Mouse (Mus musculus): ENCODE measurements around the gene Nav3. TPM values are rescaled to one million over a fixed set of nuclear protein-coding genes. Genes with fewer than 3 reads are reported as not detected.

Gene Nav3
- polyA plus RNA-seq (2015; fragmentation: Nextera tagmentation; extraction: Ambion mirVana): 1.2 TPM in 2 replicates

DNA sequence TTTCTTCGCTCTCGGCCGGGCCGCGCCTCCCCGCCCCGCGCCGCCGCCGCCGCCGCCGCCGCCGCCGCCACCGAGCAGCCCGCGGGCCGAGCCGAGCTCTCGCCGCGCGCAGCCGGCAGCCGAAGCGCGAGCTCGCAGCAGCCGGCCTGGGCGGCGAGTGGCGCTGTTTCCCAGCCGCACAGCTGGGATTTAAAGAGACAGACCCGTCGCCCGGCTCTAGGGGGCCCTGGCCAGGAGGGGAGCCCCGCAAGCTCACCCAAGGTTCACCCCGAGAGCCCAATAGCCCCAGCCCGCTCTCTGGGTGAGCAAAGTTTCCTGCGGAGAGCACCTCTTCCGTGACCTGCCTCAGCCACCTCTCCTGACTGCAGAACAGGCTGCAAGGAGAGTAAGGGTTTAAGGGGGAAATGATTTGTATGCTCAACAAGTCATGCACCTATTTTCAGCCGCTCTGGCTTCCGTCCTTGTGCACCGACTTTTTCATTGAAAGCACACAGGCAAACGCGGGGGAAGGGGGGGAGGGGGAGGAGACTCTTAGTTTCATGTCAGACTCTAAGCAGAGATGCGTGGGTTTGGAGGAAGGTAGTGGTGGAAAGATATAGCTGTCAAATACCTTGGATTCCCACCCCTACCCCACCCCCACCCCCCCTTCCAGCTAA is at the start of gene Nav3:
TSS of gene Nav3 (minus strand) at position 367 of the 656 bp plus-strand sequence.
- peak within 1 kb of the TSS; percentile 62 for H3K9ac ChIP-seq (ENCODE audit: low read length)
- peak; percentile 93 for ATAC-seq (ENCODE audit: low read depth)
- H3K27me3 ChIP-seq (ENCODE audit: control insufficient read depth, insufficient read depth, low read depth, low read length): peaks cover 6% of the 10 kb centered on the region; the same call in 1 of the 2 replicates
- peaks cover 7% of the 10 kb centered on the region for H3K4me1 ChIP-seq (replicated peaks; ENCODE audit: control insufficient read depth, insufficient read depth, low read length)
- under 1% methylated on average over 32 of the region's 50 CpGs for WGBS
- no peak within 1 kb of the TSS for H3K27ac ChIP-seq (ENCODE audit: low read length)
- H3K4me2 ChIP-seq (ENCODE audit: low read depth, low read length): peak within 1 kb of the TSS; percentile 76
- no peaks in the 10 kb centered on the region for H3K36me3 ChIP-seq (ENCODE audit: control insufficient read depth, insufficient read depth, low read length)
- H3K4me3 ChIP-seq (ENCODE audit: low read length): peak within 1 kb of the TSS; percentile 67
- no peaks in the 10 kb centered on the region for H3K9me3 ChIP-seq (ENCODE audit: control insufficient read depth, low read length)

DNA sequence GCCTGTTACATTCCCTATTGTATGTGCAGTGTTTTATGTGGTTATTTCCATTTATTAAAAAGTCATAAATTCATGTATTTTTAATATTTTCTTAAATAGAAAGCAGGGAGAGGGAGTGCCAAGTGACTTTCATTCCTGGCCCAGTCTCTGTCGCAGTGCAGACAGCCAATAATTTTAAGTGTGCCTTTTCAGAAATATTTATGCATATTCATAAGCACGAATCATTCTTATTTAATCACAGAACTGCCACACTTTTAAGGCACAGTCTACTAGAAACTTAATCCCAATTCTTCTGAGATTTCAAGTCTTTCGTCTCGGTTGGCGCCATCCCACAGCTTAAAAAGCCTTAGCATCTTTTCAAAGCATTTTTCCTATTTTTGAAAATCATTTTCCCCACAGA is 29.3 kb upstream of the Nav3 start:
- H3K4me3 ChIP-seq (ENCODE audit: low read length): no peak overlapping the region
- H3K27ac ChIP-seq (ENCODE audit: low read length): no peak overlapping the region
- no peaks in the 10 kb centered on the region for H3K36me3 ChIP-seq (ENCODE audit: control insufficient read depth, insufficient read depth, low read length)
- H3K9ac ChIP-seq (ENCODE audit: low read length): no peak overlapping the region
- ATAC-seq (ENCODE audit: low read depth): no peak
- H3K4me2 ChIP-seq (ENCODE audit: low read depth, low read length): no peak overlapping the region
- no peaks in the 10 kb centered on the region for H3K27me3 ChIP-seq (ENCODE audit: control insufficient read depth, insufficient read depth, low read depth, low read length)
- no peaks in the 10 kb centered on the region for H3K4me1 ChIP-seq (replicated peaks; ENCODE audit: control insufficient read depth, insufficient read depth, low read length)
- no peaks in the 10 kb centered on the region for H3K9me3 ChIP-seq (ENCODE audit: control insufficient read depth, low read length)
- 77% methylated on average over 5 of the region's 5 CpGs for WGBS

DNA sequence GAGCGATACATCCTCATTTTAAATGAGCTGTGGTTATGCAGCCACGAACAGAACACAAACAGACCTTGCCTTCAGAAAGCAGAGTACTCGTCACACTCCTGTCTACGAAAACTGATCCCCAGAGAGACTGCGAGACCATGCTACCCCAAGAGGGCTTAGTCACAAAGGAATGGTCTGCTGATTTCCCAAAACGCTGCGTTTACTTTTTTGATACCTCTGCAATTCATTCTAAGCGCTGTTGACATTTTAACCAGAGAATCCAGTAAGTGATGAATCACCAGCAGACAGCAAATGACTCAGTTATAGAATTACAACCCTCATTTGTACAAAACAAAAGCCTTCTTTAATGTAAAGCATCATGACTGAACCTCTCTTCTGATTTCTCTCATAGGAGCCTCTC is 28.8 kb upstream of the Nav3 start:
- no peak overlapping the region for H3K9ac ChIP-seq (ENCODE audit: low read length)
- WGBS: 45% methylated on average over 8 of the region's 8 CpGs
- H3K27ac ChIP-seq (ENCODE audit: low read length): no peak overlapping the region
- no peaks in the 10 kb centered on the region for H3K4me1 ChIP-seq (replicated peaks; ENCODE audit: control insufficient read depth, insufficient read depth, low read length)
- ATAC-seq (ENCODE audit: low read depth): no peak
- H3K27me3 ChIP-seq (ENCODE audit: control insufficient read depth, insufficient read depth, low read depth, low read length): no peaks in the 10 kb centered on the region
- no peaks in the 10 kb centered on the region for H3K9me3 ChIP-seq (ENCODE audit: control insufficient read depth, low read length)
- no peak overlapping the region for H3K4me2 ChIP-seq (ENCODE audit: low read depth, low read length)
- H3K4me3 ChIP-seq (ENCODE audit: low read length): no peak overlapping the region
- H3K36me3 ChIP-seq (ENCODE audit: control insufficient read depth, insufficient read depth, low read length): no peaks in the 10 kb centered on the region

DNA sequence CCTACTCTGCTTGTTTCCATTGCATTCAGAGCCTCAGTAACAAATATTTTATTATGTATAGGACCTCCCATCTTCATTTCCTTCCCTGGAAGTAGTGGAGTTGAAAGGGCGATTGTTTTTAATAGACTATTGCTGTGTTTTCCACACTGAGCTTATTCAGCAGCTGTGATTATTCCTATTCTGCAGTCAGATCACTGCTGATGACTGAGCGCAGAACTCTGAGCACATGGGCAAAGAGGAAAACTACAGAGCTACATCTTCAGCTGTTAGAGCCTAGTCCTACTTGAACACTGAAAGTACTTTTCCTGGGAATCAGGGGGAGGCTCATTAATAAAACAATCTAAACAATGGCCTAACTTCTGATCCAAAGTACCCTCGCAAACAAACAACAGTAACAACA is 23.2 kb upstream of the Nav3 start:
- Histone ChIP-seq H3K9ac (ENCODE audit: low read length) (no peak overlapping the region), H3K4me3 (ENCODE audit: low read length) (no peak overlapping the region), H3K27me3 (ENCODE audit: control insufficient read depth, insufficient read depth, low read depth, low read length) (no peaks in the 10 kb centered on the region), H3K36me3 (ENCODE audit: control insufficient read depth, insufficient read depth, low read length) (no peaks in the 10 kb centered on the region), H3K4me2 (ENCODE audit: low read depth, low read length) (no peak overlapping the region), H3K27ac (ENCODE audit: low read length) (no peak overlapping the region), H3K9me3 (ENCODE audit: control insufficient read depth, low read length) (no peaks in the 10 kb centered on the region), H3K4me1 (replicated peaks; ENCODE audit: control insufficient read depth, insufficient read depth, low read length) (no peaks in the 10 kb centered on the region)
- WGBS: 83% methylated on average over 3 of the region's 3 CpGs
- ATAC-seq (ENCODE audit: low read depth): no peak

DNA sequence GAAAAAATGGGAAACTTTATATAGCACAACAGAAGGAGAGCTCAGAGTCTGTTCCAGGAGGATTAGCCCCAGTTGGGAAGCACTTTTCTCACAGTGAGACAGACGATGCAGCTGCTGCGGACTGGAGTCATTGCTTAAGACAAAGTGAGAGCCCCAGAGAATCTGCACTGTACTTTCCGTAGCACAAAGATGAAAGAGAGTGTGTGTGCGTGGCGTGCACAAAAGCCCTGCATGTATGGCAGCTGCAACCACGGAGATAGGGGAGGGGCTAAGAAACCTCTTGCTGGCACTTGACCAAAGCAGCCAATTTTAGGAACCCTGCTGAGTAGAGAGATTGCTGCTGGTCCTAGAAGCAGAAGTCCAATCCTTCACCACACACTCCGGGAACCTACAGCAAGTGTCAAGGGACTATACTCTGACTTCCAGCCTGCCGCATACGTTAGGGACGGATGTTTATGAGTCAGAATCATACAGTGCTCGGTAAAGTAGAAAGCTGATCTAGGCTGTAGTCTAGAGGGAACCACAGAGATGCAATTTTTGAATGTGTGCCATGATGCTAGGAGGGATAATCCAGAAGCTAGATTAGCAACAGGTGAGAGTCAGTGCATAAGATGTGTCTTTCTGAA is 21.8 kb upstream of the Nav3 start:
- peak; percentile 51; the same call in 1 of the 2 replicates for ATAC-seq (ENCODE audit: low read depth)
- WGBS: 39% methylated on average over 11 of the region's 11 CpGs
- Histone ChIP-seq H3K4me1 (replicated peaks; ENCODE audit: control insufficient read depth, insufficient read depth, low read length) (no peaks in the 10 kb centered on the region), H3K4me2 (ENCODE audit: low read depth, low read length) (peak overlapping the region; percentile 4; the same call in 1 of the 2 replicates), H3K27me3 (ENCODE audit: control insufficient read depth, insufficient read depth, low read depth, low read length) (no peaks in the 10 kb centered on the region), H3K27ac (ENCODE audit: low read length) (no peak overlapping the region), H3K9me3 (ENCODE audit: control insufficient read depth, low read length) (no peaks in the 10 kb centered on the region), H3K4me3 (ENCODE audit: low read length) (no peak overlapping the region), H3K9ac (ENCODE audit: low read length) (no peak overlapping the region), H3K36me3 (ENCODE audit: control insufficient read depth, insufficient read depth, low read length) (no peaks in the 10 kb centered on the region)

DNA sequence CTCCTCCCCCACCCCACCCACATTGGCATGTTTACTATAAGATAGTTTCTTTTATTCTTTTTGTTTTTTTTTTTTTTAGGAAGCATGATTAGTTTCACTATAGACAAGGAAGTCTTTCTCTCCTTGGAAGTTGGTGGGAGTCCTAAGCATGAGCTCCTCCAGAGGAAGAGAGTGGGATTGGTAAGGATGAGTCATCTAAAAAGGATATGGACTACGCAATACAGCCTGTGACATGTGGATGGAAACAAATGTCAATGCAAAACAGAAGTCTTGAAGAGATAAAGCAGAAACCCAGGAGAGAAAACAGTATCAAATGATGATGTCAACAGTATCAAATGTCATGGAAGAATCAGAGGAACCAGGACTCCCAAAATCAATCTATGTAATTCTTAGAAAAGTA is 18.1 kb upstream of the Nav3 start:
- H3K36me3 ChIP-seq (ENCODE audit: control insufficient read depth, insufficient read depth, low read length): no peaks in the 10 kb centered on the region
- no peaks in the 10 kb centered on the region for H3K9me3 ChIP-seq (ENCODE audit: control insufficient read depth, low read length)
- H3K4me1 ChIP-seq (replicated peaks; ENCODE audit: control insufficient read depth, insufficient read depth, low read length): no peaks in the 10 kb centered on the region
- no peak overlapping the region for H3K9ac ChIP-seq (ENCODE audit: low read length)
- WGBS: 72% methylated on average over 1 of the region's 1 CpGs
- no peaks in the 10 kb centered on the region for H3K27me3 ChIP-seq (ENCODE audit: control insufficient read depth, insufficient read depth, low read depth, low read length)
- ATAC-seq (ENCODE audit: low read depth): no peak
- H3K4me2 ChIP-seq (ENCODE audit: low read depth, low read length): no peak overlapping the region
- no peak overlapping the region for H3K27ac ChIP-seq (ENCODE audit: low read length)
- H3K4me3 ChIP-seq (ENCODE audit: low read length): no peak overlapping the region

DNA sequence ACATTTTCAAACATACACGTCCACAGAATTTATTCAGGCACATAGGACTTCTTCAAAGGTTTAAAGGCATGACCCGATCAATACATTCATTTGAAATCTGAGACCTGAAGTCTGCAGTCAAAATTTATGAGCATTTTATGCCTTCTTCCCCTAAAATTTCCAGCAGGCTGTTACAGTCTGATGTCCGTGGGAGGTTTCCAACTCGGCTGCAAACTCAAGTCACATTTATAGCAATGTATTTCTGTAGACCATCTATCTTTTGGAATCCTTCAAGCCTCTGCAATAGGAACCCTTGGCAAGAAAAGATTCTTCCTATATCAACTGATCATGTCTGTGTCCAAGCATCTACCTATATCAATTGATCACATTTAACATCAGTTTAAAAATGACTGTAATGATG is 13.4 kb upstream of the Nav3 start:
- 77% methylated on average over 4 of the region's 4 CpGs for WGBS
- no peak for ATAC-seq (ENCODE audit: low read depth)
- H3K36me3 ChIP-seq (ENCODE audit: control insufficient read depth, insufficient read depth, low read length): no peaks in the 10 kb centered on the region
- H3K27ac ChIP-seq (ENCODE audit: low read length): no peak overlapping the region
- H3K4me3 ChIP-seq (ENCODE audit: low read length): no peak overlapping the region
- H3K4me2 ChIP-seq (ENCODE audit: low read depth, low read length): no peak overlapping the region
- H3K4me1 ChIP-seq (replicated peaks; ENCODE audit: control insufficient read depth, insufficient read depth, low read length): no peaks in the 10 kb centered on the region
- no peaks in the 10 kb centered on the region for H3K9me3 ChIP-seq (ENCODE audit: control insufficient read depth, low read length)
- H3K9ac ChIP-seq (ENCODE audit: low read length): no peak overlapping the region
- no peaks in the 10 kb centered on the region for H3K27me3 ChIP-seq (ENCODE audit: control insufficient read depth, insufficient read depth, low read depth, low read length)

DNA sequence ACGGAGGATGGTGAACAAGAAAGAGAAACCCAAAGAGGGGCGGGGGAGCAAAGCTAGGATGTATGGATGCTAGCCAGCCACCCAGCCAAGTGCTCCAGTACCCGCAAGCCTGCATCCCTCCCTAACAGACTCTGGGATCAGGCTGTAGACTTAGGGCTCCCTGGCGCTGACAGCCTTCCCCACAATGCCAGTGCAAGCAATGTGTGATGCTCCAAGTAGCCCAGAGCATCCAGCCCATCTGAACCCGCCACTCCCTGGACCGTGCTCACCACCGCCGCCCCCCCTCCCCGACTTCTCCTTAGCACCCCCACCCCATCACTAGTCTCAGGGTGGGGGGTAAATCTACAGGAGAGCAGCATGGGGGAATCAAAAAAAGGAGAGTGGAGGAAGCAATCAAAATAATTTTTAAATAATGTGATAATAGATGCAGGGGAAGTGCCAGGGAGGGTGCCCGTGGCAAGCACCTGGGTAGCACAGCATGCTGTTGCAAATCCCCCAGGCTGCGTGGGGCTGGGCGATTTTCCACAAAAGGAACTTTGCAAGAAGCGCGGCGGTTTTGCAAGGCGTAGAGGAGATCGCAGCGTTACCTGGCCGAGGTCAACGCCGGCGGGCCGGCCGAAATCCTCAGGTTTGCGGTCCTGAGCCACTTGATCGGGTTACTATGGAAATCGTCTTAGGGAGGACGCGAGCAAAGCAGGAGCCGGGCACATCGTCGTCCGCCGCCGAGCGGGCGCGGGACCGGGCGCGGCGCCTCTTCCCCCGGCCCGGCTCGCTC is 754 bp downstream of the Nav3 start:
- H3K36me3 ChIP-seq (ENCODE audit: control insufficient read depth, insufficient read depth, low read length): no peaks in the 10 kb centered on the region
- H3K4me3 ChIP-seq (ENCODE audit: low read length): peak overlapping the region; percentile 67
- under 1% methylated on average over 36 of the region's 45 CpGs for WGBS
- H3K4me2 ChIP-seq (ENCODE audit: low read depth, low read length): peak overlapping the region; percentile 76
- peaks cover 6% of the 10 kb centered on the region; the same call in 1 of the 2 replicates for H3K27me3 ChIP-seq (ENCODE audit: control insufficient read depth, insufficient read depth, low read depth, low read length)
- H3K9me3 ChIP-seq (ENCODE audit: control insufficient read depth, low read length): no peaks in the 10 kb centered on the region
- ATAC-seq (ENCODE audit: low read depth): peak; percentile 40
- H3K27ac ChIP-seq (ENCODE audit: low read length): no peak overlapping the region
- peaks cover 7% of the 10 kb centered on the region for H3K4me1 ChIP-seq (replicated peaks; ENCODE audit: control insufficient read depth, insufficient read depth, low read length)
- peak overlapping the region; percentile 62 for H3K9ac ChIP-seq (ENCODE audit: low read length)

DNA sequence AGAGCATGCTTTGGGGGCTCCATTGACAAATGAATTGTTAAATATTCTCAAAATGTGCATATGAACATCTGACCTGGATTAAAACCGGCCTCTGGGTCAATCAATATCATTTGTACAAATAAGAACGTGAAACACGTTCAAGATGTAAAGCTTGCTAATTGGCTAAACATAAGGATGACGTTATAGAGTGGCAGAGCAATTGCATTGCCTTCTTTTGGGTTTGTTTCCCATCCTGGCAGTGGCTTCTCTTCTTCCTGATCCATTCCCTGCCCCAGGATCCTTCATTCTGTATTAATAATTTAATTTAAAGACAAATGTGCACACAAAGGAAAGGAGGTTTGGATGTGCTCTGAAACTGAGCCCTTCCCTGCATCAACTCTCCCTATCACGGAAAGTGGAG is 2.4 kb downstream of the Nav3 start:
- Histone ChIP-seq H3K9ac (ENCODE audit: low read length) (no peak overlapping the region), H3K4me1 (replicated peaks; ENCODE audit: control insufficient read depth, insufficient read depth, low read length) (peaks cover 7% of the 10 kb centered on the region), H3K36me3 (ENCODE audit: control insufficient read depth, insufficient read depth, low read length) (no peaks in the 10 kb centered on the region), H3K27me3 (ENCODE audit: control insufficient read depth, insufficient read depth, low read depth, low read length) (peaks cover 6% of the 10 kb centered on the region; the same call in 1 of the 2 replicates), H3K27ac (ENCODE audit: low read length) (no peak overlapping the region), H3K9me3 (ENCODE audit: control insufficient read depth, low read length) (no peaks in the 10 kb centered on the region), H3K4me2 (ENCODE audit: low read depth, low read length) (no peak overlapping the region), H3K4me3 (ENCODE audit: low read length) (no peak overlapping the region)
- WGBS: 60% methylated on average over 5 of the region's 5 CpGs
- ATAC-seq (ENCODE audit: low read depth): no peak
